Mouse (Mus musculus): Measurements from ENCODE around the gene Grk5. TPM values are rescaled to one million over a fixed set of nuclear protein-coding genes. Genes with fewer than 3 reads are reported as not detected.

Gene Grk5
- total and polyA plus RNA-seq, 3 experiments: 1.0 to 4.0 (median 2.1) TPM

GRCm38 (mm10) chr19:61052008-61052407 is 162.5 kb downstream of the Grk5 start:
- DNase-seq (ENCODE audit: low spot score) (no peak), ATAC-seq (ENCODE audit: extremely low read depth, insufficient number of reproducible peaks, low FRiP score, poor library complexity, severe bottlenecking) (no peak)
- Histone ChIP-seq H3K9me3 (replicated peaks) (no peaks in the 10 kb centered on the region), H3K4me3 (ENCODE audit: low read depth, low read length) (no peak overlapping the region), H3K36me3 (replicated peaks) (no peaks in the 10 kb centered on the region), H3K4me1 (ENCODE audit: insufficient read depth, low read depth, low read length) (no peaks in the 10 kb centered on the region), H3K27me3 (ENCODE audit: insufficient read depth, low read length) (no peaks in the 10 kb centered on the region; the same call in 1 of the 2 replicates)
- TF ChIP-seq TAL1 (conservative IDR thresholded peaks at IDR 0.05; ENCODE audit: low read depth, low read length) (no peak), POLR2AphosphoS5 (IDR thresholded peaks at IDR 0.05; ENCODE audit: insufficient replicate concordance, low read depth, low read length) (no peak), CTCF (IDR thresholded peaks at IDR 0.05; ENCODE audit: low read depth, low read length) (no peak), GATA2 (IDR thresholded peaks at IDR 0.05; ENCODE audit: borderline replicate concordance, low read depth, low read length) (no peak), GATA1 (IDR thresholded peaks at IDR 0.05; ENCODE audit: borderline replicate concordance, low read length) (no peak)

- DNase-seq (ENCODE audit: low spot score) (no peak), ATAC-seq (ENCODE audit: extremely low read depth, insufficient number of reproducible peaks, low FRiP score, poor library complexity, severe bottlenecking) (no peak)
- H3K27me3 ChIP-seq (ENCODE audit: insufficient read depth, low read length): no peaks in the 10 kb centered on the region; the same call in 1 of the 2 replicates
Measured at GRCm38 (mm10) chr19:61052786-61053185, 163.2 kb downstream of the Grk5 start.

GRCm38 (mm10) chr19:61056783-61057410 is 167.3 kb downstream of the Grk5 start:
- TF ChIP-seq TAL1 (conservative IDR thresholded peaks at IDR 0.05; ENCODE audit: low read depth, low read length) (no peak), CTCF (IDR thresholded peaks at IDR 0.05; ENCODE audit: low read depth, low read length) (no peak), GATA2 (IDR thresholded peaks at IDR 0.05; ENCODE audit: borderline replicate concordance, low read depth, low read length) (no peak), GATA1 (IDR thresholded peaks at IDR 0.05; ENCODE audit: borderline replicate concordance, low read length) (no peak), POLR2AphosphoS5 (IDR thresholded peaks at IDR 0.05; ENCODE audit: insufficient replicate concordance, low read depth, low read length) (no peak)
- no peaks in the 10 kb centered on the region; the same call in 1 of the 2 replicates for H3K4me1 ChIP-seq (ENCODE audit: insufficient read depth, low read depth, low read length)
- no peaks in the 10 kb centered on the region for H3K36me3 ChIP-seq (replicated peaks)
- DNase-seq (ENCODE audit: low spot score) (no peak), ATAC-seq (ENCODE audit: extremely low read depth, insufficient number of reproducible peaks, low FRiP score, poor library complexity, severe bottlenecking) (no peak)
- H3K27me3 ChIP-seq (ENCODE audit: insufficient read depth, low read length): peaks cover 4% of the 10 kb centered on the region
- no peaks in the 10 kb centered on the region for H3K9me3 ChIP-seq (replicated peaks)
- no peak overlapping the region for H3K4me3 ChIP-seq (ENCODE audit: low read depth, low read length)

More at GRCm38 (mm10) chr19:61052786-61053185, 163.2 kb downstream of the Grk5 start:
- TF ChIP-seq GATA1 (IDR thresholded peaks at IDR 0.05; ENCODE audit: borderline replicate concordance, low read length) (no peak), POLR2AphosphoS5 (IDR thresholded peaks at IDR 0.05; ENCODE audit: insufficient replicate concordance, low read depth, low read length) (no peak), CTCF (IDR thresholded peaks at IDR 0.05; ENCODE audit: low read depth, low read length) (no peak), TAL1 (conservative IDR thresholded peaks at IDR 0.05; ENCODE audit: low read depth, low read length) (no peak), GATA2 (IDR thresholded peaks at IDR 0.05; ENCODE audit: borderline replicate concordance, low read depth, low read length) (no peak)
- Histone ChIP-seq H3K9me3 (replicated peaks) (no peaks in the 10 kb centered on the region), H3K4me3 (ENCODE audit: low read depth, low read length) (no peak overlapping the region), H3K36me3 (replicated peaks) (no peaks in the 10 kb centered on the region), H3K4me1 (ENCODE audit: insufficient read depth, low read depth, low read length) (no peaks in the 10 kb centered on the region)

GRCm38 (mm10) chr19:61057581-61057980 is 168.0 kb downstream of the Grk5 start:
- ATAC-seq (ENCODE audit: extremely low read depth, insufficient number of reproducible peaks, low FRiP score, poor library complexity, severe bottlenecking): no peak
- Histone ChIP-seq H3K4me1 (ENCODE audit: insufficient read depth, low read depth, low read length) (no peaks in the 10 kb centered on the region; the same call in 1 of the 2 replicates), H3K27me3 (ENCODE audit: insufficient read depth, low read length) (peaks cover 6% of the 10 kb centered on the region), H3K36me3 (replicated peaks) (no peaks in the 10 kb centered on the region), H3K9me3 (replicated peaks) (no peaks in the 10 kb centered on the region), H3K4me3 (ENCODE audit: low read depth, low read length) (no peak overlapping the region)
- TF ChIP-seq CTCF (IDR thresholded peaks at IDR 0.05; ENCODE audit: low read depth, low read length) (no peak), GATA1 (IDR thresholded peaks at IDR 0.05; ENCODE audit: borderline replicate concordance, low read length) (no peak), GATA2 (IDR thresholded peaks at IDR 0.05; ENCODE audit: borderline replicate concordance, low read depth, low read length) (no peak)
- no peak for DNase-seq (ENCODE audit: low spot score)

GRCm38 (mm10) chr19:61064386-61064785 is 174.8 kb downstream of the Grk5 start:
- peaks cover 6% of the 10 kb centered on the region for H3K27me3 ChIP-seq (ENCODE audit: insufficient read depth, low read length)
- no peak overlapping the region for H3K4me3 ChIP-seq (ENCODE audit: low read depth, low read length)
- no peaks in the 10 kb centered on the region for H3K36me3 ChIP-seq (replicated peaks)
- no peaks in the 10 kb centered on the region for H3K4me1 ChIP-seq (ENCODE audit: insufficient read depth, low read depth, low read length)
- no peaks in the 10 kb centered on the region for H3K9me3 ChIP-seq (replicated peaks)
- no peak for DNase-seq (ENCODE audit: low spot score)
- TF ChIP-seq GATA1 (IDR thresholded peaks at IDR 0.05; ENCODE audit: borderline replicate concordance, low read length) (no peak), CTCF (IDR thresholded peaks at IDR 0.05; ENCODE audit: low read depth, low read length) (no peak), POLR2AphosphoS5 (IDR thresholded peaks at IDR 0.05; ENCODE audit: insufficient replicate concordance, low read depth, low read length) (no peak), GATA2 (IDR thresholded peaks at IDR 0.05; ENCODE audit: borderline replicate concordance, low read depth, low read length) (no peak), TAL1 (conservative IDR thresholded peaks at IDR 0.05; ENCODE audit: low read depth, low read length) (no peak)
- ATAC-seq (ENCODE audit: extremely low read depth, insufficient number of reproducible peaks, low FRiP score, poor library complexity, severe bottlenecking): no peak

GRCm38 (mm10) chr19:61065011-61065410 is 175.5 kb downstream of the Grk5 start:
- Histone ChIP-seq H3K4me1 (ENCODE audit: insufficient read depth, low read depth, low read length) (no peaks in the 10 kb centered on the region), H3K27me3 (ENCODE audit: insufficient read depth, low read length) (peaks cover 3% of the 10 kb centered on the region), H3K9me3 (replicated peaks) (no peaks in the 10 kb centered on the region), H3K36me3 (replicated peaks) (no peaks in the 10 kb centered on the region), H3K4me3 (ENCODE audit: low read depth, low read length) (no peak overlapping the region)
- no peak for DNase-seq (ENCODE audit: low spot score)
- no peak for TF ChIP-seq POLR2AphosphoS5 (IDR thresholded peaks at IDR 0.05; ENCODE audit: insufficient replicate concordance, low read depth, low read length)
- TF ChIP-seq CTCF (IDR thresholded peaks at IDR 0.05; ENCODE audit: low read depth, low read length): no peak
- no peak for TF ChIP-seq GATA2 (IDR thresholded peaks at IDR 0.05; ENCODE audit: borderline replicate concordance, low read depth, low read length)
- ATAC-seq (ENCODE audit: extremely low read depth, insufficient number of reproducible peaks, low FRiP score, poor library complexity, severe bottlenecking): no peak
